Mouse (Mus musculus): ENCODE data around the gene Gm3383. TPM values are rescaled to one million over a fixed set of nuclear protein-coding genes. Genes with fewer than 3 reads are reported as not detected.

Gene Gm3383
- polyA plus RNA-seq (2012; rRNA removed), result 0.03 TPM in 1 of 2 replicates, not detected in the other

DNA sequence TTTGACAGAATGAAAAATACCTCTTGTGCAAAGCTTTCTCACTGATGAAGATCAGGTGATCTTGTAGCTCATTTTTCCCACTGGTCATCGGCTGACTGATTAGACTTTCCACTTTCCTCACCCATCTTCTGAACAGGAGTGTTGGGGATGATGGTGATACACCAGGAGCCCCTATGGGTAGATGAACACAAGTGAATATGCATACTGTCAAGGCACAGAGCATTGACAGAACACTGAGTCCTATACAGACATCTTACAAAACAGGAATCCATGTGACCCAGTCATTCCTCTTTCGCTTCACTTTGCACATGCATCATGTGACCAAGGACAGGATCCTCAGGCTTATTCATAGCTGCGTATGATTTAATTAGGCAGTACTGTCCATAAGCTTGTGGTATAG is at the start of gene Gm3383:
Gene Gm3383 (minus strand): TSS at position 101 of the 400 bp plus-strand sequence.

DNA sequence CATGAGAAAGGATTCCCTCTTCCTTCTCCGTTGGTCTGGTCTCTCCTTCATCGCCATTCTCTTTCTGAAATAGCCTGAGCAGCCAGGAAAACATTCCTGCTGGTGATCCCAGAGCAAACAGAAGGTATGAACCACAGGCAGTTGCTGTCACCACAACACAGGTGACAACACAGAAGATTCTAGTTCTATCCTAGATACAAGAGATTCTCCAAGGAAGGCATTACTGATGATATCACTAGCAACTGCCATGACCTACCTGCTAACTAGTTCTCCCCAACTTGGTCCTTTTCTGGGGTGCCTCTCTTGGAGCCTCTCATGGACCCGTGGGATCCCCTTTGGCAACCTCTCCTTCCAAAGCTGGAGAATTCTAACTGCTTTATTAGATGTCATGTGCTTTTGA is 22.4 kb upstream of the Gm3383 start, which contains the start of gene Gm3424:
Gene Gm3424 (minus strand): TSS at position 101 of the 400 bp plus-strand sequence.

DNA sequence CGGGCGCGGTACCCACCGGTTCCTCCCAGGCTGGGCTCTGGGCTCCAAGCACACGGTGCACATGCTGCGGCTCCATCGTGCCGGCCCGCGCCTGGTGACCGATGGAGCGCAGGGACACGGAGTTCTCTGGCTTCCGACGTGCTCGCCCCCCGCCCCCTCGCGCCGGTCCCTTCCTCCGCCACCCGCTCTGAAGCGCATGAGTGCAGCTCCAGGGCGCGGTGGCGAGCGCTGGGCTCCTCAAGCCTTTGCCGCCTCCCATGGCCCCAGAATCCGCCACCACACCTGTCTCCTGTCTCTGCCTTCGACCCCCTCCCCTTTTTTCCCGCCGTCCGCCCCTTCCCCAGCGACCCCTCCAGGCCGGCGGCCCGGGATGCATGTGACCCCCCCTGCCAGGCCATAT is 66.3 kb downstream of the Gm3383 start, which contains the start of gene Gm3373:
Gene Gm3373 (minus strand): TSS at position 101 of the 400 bp plus-strand sequence.

DNA sequence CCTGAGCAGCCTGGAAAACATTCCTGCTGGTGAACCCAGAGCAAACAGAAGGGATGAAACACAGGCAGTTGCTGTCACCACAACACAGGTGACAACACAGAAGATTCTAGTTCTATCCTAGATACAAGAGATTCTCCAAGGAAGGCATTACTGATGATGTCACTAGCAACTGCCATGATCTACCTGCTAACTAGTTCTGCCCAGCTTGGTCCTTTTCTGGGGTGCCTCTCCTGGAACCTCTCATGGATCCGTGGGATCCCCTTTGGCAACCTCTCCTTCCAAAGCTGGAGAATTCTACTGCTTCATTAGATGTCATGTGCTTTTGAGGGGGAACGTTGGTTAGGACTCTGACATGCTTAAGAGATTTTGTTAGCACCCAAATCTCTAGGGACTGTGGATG is 120.4 kb downstream of the Gm3383 start, which contains the start of gene Gm9603:
Gene Gm9603 (minus strand): TSS at position 101 of the 400 bp plus-strand sequence.

DNA sequence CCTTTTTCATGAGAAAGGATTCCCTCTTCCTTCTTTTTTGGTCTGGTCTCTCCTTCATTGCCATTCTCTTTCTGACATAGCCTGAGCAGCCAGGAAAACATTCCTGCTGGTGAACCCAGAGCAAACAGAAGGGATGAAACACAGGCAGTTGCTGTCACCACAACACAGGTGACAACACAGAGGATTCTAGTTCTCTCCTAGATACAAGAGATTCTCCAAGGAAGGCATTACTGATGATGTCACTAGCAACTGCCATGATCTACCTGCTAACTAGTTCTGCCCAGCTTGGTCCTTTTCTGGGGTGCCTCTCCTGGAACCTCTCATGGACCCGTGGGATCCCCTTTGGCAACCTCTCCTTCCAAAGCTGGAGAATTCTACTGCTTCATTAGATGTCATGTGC is 174.9 kb downstream of the Gm3383 start, which contains the start of gene Gm8265:
Gene Gm8265 (minus strand): TSS at position 101 of the 400 bp plus-strand sequence.

Other genes with a start within 250 kb of the Gm3383 start
- not detected in 2 replicates for gene Gm8265, start 175.0 kb downstream of the Gm3383 start, polyA plus RNA-seq (2012; rRNA removed)
- gene Gm9603, start 120.5 kb downstream of the Gm3383 start, polyA plus RNA-seq (2012; rRNA removed), result not detected in 2 replicates
- gene Gm3373, start 66.4 kb downstream of the Gm3383 start, polyA plus RNA-seq (2012; rRNA removed), result 0.06 TPM in 1 of 2 replicates, not detected in the other
- gene Gm3424, start 22.3 kb upstream of the Gm3383 start, polyA plus RNA-seq (2012; rRNA removed), result not detected in 2 replicates
- not detected in 2 replicates for gene Gm8237, start 72.4 kb upstream of the Gm3383 start, polyA plus RNA-seq (2012; rRNA removed)
- not detected in 2 replicates for gene Gm3248, start 153.8 kb upstream of the Gm3383 start, polyA plus RNA-seq (2012; rRNA removed)
- gene Gm3453, start 171.2 kb upstream of the Gm3383 start, polyA plus RNA-seq (2012; rRNA removed), result not detected in 2 replicates

Measured in stomach, adult 2 months (tissue).